In genomic region chr19:10869241-10869885, GRCm38 (mm10) we compare ENCODE assay signal across 8 mouse cellular contexts. TPM values are rescaled to one million over a fixed set of nuclear protein-coding genes. Genes with fewer than 3 reads are reported as not detected.
DNase-seq lines count a peak whose midpoint lies in the region; ATAC-seq lines count a peak whose summit lies in the region.

No protein-coding gene starts in this region.

- intact Hi-C loops in heart, postnatal 10 days (cut with DNase I), result no loop called here

- no peaks in the 10 kb centered on the region for H3K27me3 ChIP-seq in forebrain, embryonic 15.5 days
- peaks cover 42% of the 10 kb centered on the region for H3K27me3 ChIP-seq in liver, embryonic 13.5 days
- no peaks in the 10 kb centered on the region for H3K27me3 ChIP-seq in neural tube, embryonic 11.5 days (ENCODE audit: control insufficient read depth, insufficient read depth, low read length)

- peak overlapping the region; percentile 97 for H3K4me3 ChIP-seq in forebrain, embryonic 15.5 days
- H3K4me3 ChIP-seq in liver, embryonic 13.5 days (replicated peaks), result peak overlapping the region; percentile 54
- H3K4me3 ChIP-seq in neural tube, embryonic 11.5 days (ENCODE audit: low read depth, low read length), result peak overlapping the region; percentile 85

- H3K9me3 ChIP-seq in forebrain, embryonic 15.5 days, result no peaks in the 10 kb centered on the region
- no peaks in the 10 kb centered on the region for H3K9me3 ChIP-seq in liver, embryonic 13.5 days (replicated peaks)
- H3K9me3 ChIP-seq in neural tube, embryonic 11.5 days (ENCODE audit: control insufficient read depth, low read length), result no peaks in the 10 kb centered on the region

- WGBS in forebrain, embryonic 15.5 days, result under 1% methylated on average over 43 of the region's 43 CpGs
- WGBS in liver, embryonic 13.5 days (ENCODE audit: insufficient replicate concordance), result under 1% methylated on average over 43 of the region's 43 CpGs
- under 1% methylated on average over 34 of the region's 43 CpGs for WGBS in neural tube, embryonic 11.5 days

- ATAC-seq in cerebellum, adult (ENCODE audit: insufficient number of reproducible peaks, low FRiP score, low TSS enrichment), result peak; percentile 77
- peak; percentile 95 for ATAC-seq in forebrain, embryonic 15.5 days (replicated peaks)
- peak; percentile 77 for ATAC-seq in liver, embryonic 13.5 days (ENCODE audit: low read depth)
- peak; percentile 96 for ATAC-seq in neural tube, embryonic 11.5 days (ENCODE audit: insufficient read depth, low FRiP score, low TSS enrichment)

- peak; percentile 22 for DNase-seq in CD4-positive helper T cell, adult 2 months (ENCODE audit: low read depth, low spot score)
- DNase-seq in heart, postnatal 10 days, result peak; percentile 85 to 86
- DNase-seq in kidney, postnatal 36 days, result peak; percentile 82 to 86
- no peak for DNase-seq in liver, embryonic 13.5 days
- peak; percentile 88 for DNase-seq in neural tube, embryonic 11.5 days (ENCODE audit: low spot score)
- peak; percentile 11 to 22 for DNase-seq in thymus, postnatal 10 days (ENCODE audit: low spot score in 2 of 2)

- H3K4me2 ChIP-seq in forebrain, embryonic 15.5 days (replicated peaks), result peak overlapping the region; percentile 85
- H3K4me2 ChIP-seq in liver, embryonic 13.5 days, result peak overlapping the region; percentile 61
- peak overlapping the region; percentile 91 for H3K4me2 ChIP-seq in neural tube, embryonic 11.5 days (ENCODE audit: low read depth)

- H3K4me1 ChIP-seq in forebrain, embryonic 15.5 days, result peaks cover 28% of the 10 kb centered on the region
- H3K4me1 ChIP-seq in liver, embryonic 13.5 days (replicated peaks), result peaks cover 10% of the 10 kb centered on the region
- peaks cover 9% of the 10 kb centered on the region for H3K4me1 ChIP-seq in neural tube, embryonic 11.5 days (ENCODE audit: control insufficient read depth, insufficient read depth, low read length)

- peaks cover 48% of the 10 kb centered on the region for H3K36me3 ChIP-seq in forebrain, embryonic 15.5 days
- H3K36me3 ChIP-seq in liver, embryonic 13.5 days, result peaks cover 31% of the 10 kb centered on the region
- H3K36me3 ChIP-seq in neural tube, embryonic 11.5 days (ENCODE audit: control insufficient read depth, insufficient read depth, low read length), result peaks cover 34% of the 10 kb centered on the region

- peak overlapping the region; percentile 100 for H3K9ac ChIP-seq in forebrain, embryonic 15.5 days (replicated peaks)
- peak overlapping the region; percentile 56; the same call in 1 of the 2 replicates for H3K9ac ChIP-seq in liver, embryonic 13.5 days
- peak overlapping the region; percentile 95 for H3K9ac ChIP-seq in neural tube, embryonic 11.5 days (ENCODE audit: low read length)

- peak overlapping the region; percentile 96 for H3K27ac ChIP-seq in forebrain, embryonic 15.5 days (replicated peaks)
- H3K27ac ChIP-seq in liver, embryonic 13.5 days, result no peak overlapping the region
- peak overlapping the region; percentile 89 for H3K27ac ChIP-seq in neural tube, embryonic 11.5 days (ENCODE audit: low read depth, low read length)

RNA-seq across cellular contexts. Expression of gene Tmem132a, which starts 0.4 kb away (rescaled TPM):
- 166 and 173 TPM in 2 replicates for polyA plus RNA-seq in forebrain, embryonic 15.5 days (2015; fragmentation: Nextera tagmentation; extraction: Ambion mirVana)
- 10 to 100 TPM; 36.7 to 42.0 TPM for total RNA-seq in heart, postnatal 10 days (2021)
- 4.0 and 4.4 TPM in 2 replicates for polyA plus RNA-seq in liver, embryonic 13.5 days (2015; fragmentation: Nextera tagmentation; extraction: Ambion mirVana)
- 82.6 and 85.5 TPM in 2 replicates for polyA plus RNA-seq in neural tube, embryonic 11.5 days (2014; fragmentation: Nextera tagmentation; extraction: Ambion mirVana)

RNA-seq across cellular contexts. Expression of gene Tmem109, which starts 12.4 kb away (rescaled TPM):
- 39.9 and 40.2 TPM in 2 replicates for polyA plus RNA-seq in forebrain, embryonic 15.5 days (2015; fragmentation: Nextera tagmentation; extraction: Ambion mirVana)
- 100 to 1,000 TPM in 1 of 2 experiments, 10 to 100 TPM in 1; 95.3 to 104 TPM for total RNA-seq in heart, postnatal 10 days (2021)
- polyA plus RNA-seq in liver, embryonic 13.5 days (2015; fragmentation: Nextera tagmentation; extraction: Ambion mirVana), result 21.9 and 23.0 TPM in 2 replicates
- 49.4 and 49.5 TPM in 2 replicates for polyA plus RNA-seq in neural tube, embryonic 11.5 days (2014; fragmentation: Nextera tagmentation; extraction: Ambion mirVana)

RNA-seq across cellular contexts. Expression of gene Prpf19, which starts 25.7 kb away (rescaled TPM):
- 42.2 and 52.4 TPM in 2 replicates for polyA plus RNA-seq in forebrain, embryonic 15.5 days (2015; fragmentation: Nextera tagmentation; extraction: Ambion mirVana)
- 100 to 1,000 TPM; 211 to 235 TPM for total RNA-seq in heart, postnatal 10 days (2021)
- polyA plus RNA-seq in liver, embryonic 13.5 days (2015; fragmentation: Nextera tagmentation; extraction: Ambion mirVana), result 18.9 and 19.7 TPM in 2 replicates
- polyA plus RNA-seq in neural tube, embryonic 11.5 days (2014; fragmentation: Nextera tagmentation; extraction: Ambion mirVana), result 47.3 and 56.8 TPM in 2 replicates

RNA-seq across cellular contexts. Expression of gene Slc15a3, which starts 29.8 kb away (rescaled TPM):
- 0.39 and 0.42 TPM in 2 replicates for polyA plus RNA-seq in forebrain, embryonic 15.5 days (2015; fragmentation: Nextera tagmentation; extraction: Ambion mirVana)
- total RNA-seq in heart, postnatal 10 days (2021), result 1 to 10 TPM; 2.6 to 3.0 TPM
- polyA plus RNA-seq in liver, embryonic 13.5 days (2015; fragmentation: Nextera tagmentation; extraction: Ambion mirVana), result 1.3 and 1.7 TPM in 2 replicates
- 0.09 and 0.53 TPM in 2 replicates for polyA plus RNA-seq in neural tube, embryonic 11.5 days (2014; fragmentation: Nextera tagmentation; extraction: Ambion mirVana)

RNA-seq across cellular contexts. Expression of gene Cd6, which starts 39.5 kb away (rescaled TPM):
- not detected in 2 replicates for polyA plus RNA-seq in forebrain, embryonic 15.5 days (2015; fragmentation: Nextera tagmentation; extraction: Ambion mirVana)
- under 1 TPM; 0.22 to 0.52 TPM for total RNA-seq in heart, postnatal 10 days (2021)
- 0.03 TPM in 1 of 2 replicates, not detected in the other for polyA plus RNA-seq in liver, embryonic 13.5 days (2015; fragmentation: Nextera tagmentation; extraction: Ambion mirVana)
- polyA plus RNA-seq in neural tube, embryonic 11.5 days (2014; fragmentation: Nextera tagmentation; extraction: Ambion mirVana), result not detected in 2 replicates

Comparison
In these comparisons a context has a peak if more than half of its experiments do, and no peak if none do; other contexts are left out.
1. RNA of gene Tmem132a, which starts 0.4 kb away (polyA plus RNA-seq): 166 to 173 TPM in forebrain, embryonic 15.5 days and 82.6 to 85.5 TPM in neural tube, embryonic 11.5 days; 4.0 to 4.4 TPM in liver, embryonic 13.5 days; every median in the first group is over 10 times any median in the second.
2. Peak in every context shown above with its lines, with median percentiles within 50 percentile points of each other: ATAC-seq, H3K4me2 ChIP-seq, H3K4me3 ChIP-seq and H3K9ac ChIP-seq.